Mouse (Mus musculus) ovary, postnatal 36 days (tissue): ENCODE measurements at regions not wholly inside any gene's neighbourhood (a gene's known extent, or its start where the extent isn't known, plus 50 kb on each side); places are given as distances from the start of the nearest gene placed in this dataset.

ENCODE experiments used
- DNase-seq: peaks from one replicate; pipeline ENCODE4 v3.0.0; 2022; ENCODE audit warnings: low spot score, mixed read lengths

DNA sequence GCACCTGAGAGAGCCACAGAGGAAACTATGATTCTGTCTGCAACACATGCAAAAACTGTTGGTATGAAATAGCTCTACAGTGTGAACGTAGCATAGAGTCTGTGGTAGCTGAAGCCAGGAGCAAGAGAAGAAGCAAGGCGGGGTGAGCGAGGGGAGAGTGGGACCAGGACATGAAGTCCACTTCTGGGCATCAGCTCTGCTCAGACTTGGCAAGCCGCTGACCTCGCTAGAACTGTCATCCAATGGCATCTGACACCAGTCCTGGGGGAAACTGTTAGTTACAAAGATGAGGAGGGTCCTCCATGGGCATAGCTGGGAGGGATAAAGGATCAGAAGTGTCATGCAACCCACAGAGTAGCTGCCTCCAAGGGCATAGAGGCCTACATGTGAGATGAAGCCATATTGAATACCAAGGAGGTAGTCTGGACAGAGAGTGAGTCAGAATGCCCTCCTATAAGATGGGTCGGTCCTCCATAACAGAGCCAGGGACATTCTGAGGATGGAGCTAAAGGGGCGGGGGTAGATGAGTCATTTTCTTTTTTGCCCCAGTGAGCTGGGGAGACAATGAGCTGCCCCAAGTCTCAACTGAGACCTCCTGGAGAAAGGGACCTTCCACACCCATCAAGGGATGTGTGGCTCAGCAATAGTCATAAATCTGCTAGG, 102.0 kb downstream of the 1810010D01Rik start:
- no peak for DNase-seq

GRCm38 (mm10) chr7:145102692-145103091, 105.2 kb downstream of the 1810010D01Rik start:
- DNase-seq = no peak

GRCm38 (mm10) chr7:145102216-145102615, 105.7 kb downstream of the 1810010D01Rik start:
- no peak for DNase-seq

GRCm38 (mm10) chr7:145098335-145098734, 109.6 kb downstream of the 1810010D01Rik start:
- no peak for DNase-seq

DNA sequence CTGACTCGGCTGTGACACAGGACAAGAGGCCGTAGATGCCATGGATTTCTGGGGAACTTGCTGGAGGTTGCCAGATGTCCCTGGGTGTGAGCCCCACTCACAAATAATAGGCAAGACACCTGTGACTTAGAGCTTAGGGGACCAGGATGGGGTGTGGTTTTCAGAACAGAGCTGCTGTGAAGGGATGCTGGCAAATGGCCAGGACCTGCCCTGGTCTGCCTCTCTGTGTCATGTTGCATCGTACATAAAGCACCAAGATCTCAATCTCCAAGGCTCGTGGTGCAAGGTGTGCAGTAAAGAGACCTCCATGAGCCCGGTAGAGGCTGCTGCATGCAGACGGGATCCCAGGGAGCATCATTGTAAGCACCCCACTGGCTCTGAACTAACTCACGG, 113.8 kb downstream of the 1810010D01Rik start:
- no peak for DNase-seq

GRCm38 (mm10) chr7:145093417-145094133, 114.3 kb downstream of the 1810010D01Rik start:
- DNase-seq = no peak

GRCm38 (mm10) chr7:145092392-145093176, 115.3 kb downstream of the 1810010D01Rik start:
- no peak for DNase-seq

DNA sequence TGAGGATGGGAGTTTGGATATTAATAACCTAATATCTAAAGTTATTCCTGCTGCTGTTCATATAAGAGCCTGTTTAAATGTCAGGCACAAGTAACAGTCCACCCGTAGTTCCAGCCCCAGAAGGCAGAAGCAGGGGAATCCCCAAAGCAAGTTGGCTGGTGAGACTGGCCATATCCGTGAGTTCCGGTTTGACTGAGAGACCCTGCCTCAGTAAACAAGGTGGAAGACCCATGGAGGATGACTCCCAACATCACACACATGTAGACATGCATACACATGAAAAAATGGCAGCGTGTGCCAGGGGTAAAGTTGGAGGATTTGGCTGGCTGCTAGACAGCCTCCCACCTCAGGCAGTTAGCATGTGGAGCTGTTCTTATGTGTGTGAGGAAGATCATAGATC, 117.1 kb downstream of the 1810010D01Rik start:
- no peak for DNase-seq

GRCm38 (mm10) chr7:145089315-145089721, 118.6 kb downstream of the 1810010D01Rik start:
- no peak for DNase-seq

GRCm38 (mm10) chr7:145088655-145089054, 119.3 kb downstream of the 1810010D01Rik start:
- DNase-seq = no peak

DNA sequence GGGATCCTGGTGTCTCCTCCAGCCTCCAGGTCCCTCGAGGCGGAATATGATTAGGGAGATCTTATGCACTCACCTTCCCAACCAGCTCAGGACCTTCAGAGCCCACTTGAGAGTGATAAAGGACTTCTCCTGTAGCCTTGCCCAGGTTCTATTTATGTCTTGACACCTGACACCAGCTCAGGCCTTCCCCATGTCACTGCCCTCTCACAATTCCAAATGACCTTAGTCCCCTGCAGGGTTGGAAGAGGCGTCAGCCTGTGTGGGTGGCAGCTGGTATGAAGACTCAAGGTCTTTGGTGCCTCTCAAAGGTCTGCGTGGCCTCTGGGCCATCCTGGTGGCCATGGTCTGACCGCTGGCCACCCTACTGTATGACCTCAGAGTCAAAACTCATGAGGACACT, 120.1 kb downstream of the 1810010D01Rik start:
- no peak for DNase-seq

DNA sequence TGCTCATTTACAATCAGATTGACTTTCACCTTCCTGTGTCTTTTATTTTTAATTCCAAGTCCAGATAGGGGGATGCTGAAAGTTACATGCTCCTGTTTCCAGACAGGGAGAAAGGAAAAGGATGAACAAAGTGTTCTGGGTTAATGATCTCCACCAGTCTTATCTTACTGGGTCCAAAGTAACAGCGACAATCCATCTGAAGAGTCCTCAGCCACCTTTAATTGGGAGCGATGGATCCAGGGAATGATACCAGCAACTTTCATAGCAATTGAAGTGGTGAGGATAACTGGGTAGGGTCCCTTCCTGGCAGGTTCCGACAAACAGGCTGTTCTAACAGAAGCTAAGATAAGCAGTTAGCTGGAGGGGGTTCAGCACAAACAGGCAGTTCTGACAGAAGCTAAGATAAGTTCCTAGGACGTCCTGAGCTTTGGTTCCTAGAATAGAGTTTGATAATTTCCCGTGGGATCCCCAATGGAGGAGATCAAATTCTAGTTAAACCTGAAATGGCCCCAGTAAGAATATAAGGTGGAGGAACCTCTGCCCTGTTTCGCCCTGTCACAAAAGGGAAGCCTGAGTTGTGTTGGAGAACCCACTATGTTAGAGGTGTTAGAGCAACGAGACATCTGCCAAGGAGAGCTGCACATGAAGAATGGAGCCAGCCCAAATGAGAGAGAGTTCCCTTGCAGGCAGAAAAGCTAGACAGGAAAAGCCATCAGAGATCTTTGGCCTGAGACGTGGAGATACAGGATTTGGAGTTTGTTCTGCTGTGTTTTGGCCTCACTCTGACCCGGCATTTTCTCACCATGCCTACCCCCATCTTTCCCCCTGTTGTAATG, 124.8 kb downstream of the 1810010D01Rik start:
- no peak for DNase-seq

DNA sequence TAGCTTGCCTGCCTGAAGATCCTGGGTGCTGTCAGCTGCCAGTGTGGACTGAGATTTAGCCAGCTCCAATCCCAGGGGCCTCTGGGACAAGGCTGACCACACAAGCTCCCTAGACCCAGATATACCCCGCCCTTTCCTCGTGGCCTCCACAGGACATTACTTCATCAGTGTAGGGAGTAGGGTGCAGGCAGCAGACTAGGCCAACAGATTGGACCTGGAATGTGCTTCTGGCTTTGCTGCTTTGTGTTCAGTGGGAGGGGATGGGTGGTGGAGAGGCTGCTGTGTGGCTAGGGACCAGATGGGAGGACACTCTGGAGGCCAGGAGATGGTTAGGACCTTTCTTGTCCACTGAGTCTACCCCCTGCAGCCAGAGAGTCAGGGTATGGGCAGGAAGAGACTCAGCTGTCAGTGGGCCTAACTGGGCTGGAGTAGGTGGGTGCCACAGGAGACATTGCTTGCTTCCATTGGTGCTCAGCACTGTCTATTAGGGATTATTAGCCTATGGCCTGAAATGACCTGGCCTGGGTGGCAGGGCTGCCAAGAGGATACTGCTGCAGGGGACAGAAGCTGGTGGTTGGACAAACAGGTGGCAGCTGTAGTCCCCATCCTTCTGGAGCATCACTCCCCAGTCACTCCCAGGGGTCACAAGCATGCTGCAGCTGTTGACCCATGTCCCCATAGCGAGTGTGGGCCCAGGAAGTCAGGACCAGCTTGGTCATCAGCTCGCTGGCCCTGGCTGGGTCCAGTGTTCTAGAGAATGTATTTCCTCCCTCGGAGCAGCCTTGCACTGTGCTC, 132.5 kb upstream of the Ccnd1 start:
- DNase-seq = no peak

DNA sequence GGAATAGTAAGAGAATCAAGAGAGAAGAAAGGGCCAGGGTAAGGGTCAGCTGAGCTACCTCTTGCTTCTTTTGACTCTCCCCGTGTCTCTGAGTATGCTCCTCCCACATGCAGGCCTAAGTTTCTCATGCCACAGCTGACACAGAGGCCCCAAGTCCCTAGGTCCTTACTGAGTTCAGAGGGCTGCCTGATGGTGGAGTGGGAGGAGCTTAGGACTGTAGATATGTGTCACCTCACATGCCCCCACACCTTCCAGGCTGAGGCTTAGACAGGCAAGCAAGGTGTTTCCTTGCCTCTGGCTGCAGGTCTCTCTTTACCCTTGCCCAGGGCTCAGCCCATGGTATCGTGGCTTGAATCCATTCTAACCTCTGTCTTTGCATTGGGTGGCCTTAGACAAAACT, 131.8 kb upstream of the Ccnd1 start:
- DNase-seq = no peak

- DNase-seq = no peak
Observed at GRCm38 (mm10) chr7:145067366-145067765, 127.6 kb upstream of the Ccnd1 start.

DNA sequence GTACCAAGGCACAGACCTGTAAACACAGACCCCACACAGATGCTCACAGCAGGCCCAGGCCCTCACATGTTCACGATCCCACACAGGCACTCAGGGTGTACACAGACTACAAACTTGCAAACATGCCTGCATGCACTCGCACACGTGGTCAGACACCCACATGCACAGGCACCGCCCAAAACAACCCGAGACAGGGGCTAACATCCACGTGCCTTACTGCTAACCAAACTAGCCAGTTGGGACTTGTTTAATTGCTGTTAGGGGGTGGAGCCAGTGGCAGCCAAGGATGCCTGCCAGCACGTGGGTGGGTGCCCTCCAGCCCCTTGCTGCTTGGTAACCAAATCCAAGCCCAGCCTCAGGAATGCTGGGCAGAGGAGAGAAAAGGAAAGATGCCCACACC, 116.6 kb upstream of the Ccnd1 start:
- DNase-seq = no peak

DNA sequence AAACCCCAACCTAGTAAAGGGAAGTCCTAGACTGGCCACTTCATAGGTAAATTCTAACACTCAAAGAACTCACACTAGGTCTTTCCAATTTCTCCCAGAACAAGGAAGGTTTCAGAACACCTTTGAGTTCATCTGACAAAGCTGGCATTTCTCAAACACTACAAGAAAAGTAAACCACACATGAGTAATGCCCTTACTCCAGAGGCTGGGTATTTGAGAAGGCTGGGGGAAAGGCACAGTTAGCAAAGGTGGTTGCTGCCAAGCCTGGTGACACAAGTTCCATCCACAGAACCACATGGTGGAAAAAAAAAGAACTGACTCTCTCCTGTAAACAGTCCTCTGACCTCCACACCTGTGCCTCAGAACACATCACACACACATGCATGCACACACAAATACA, 111.9 kb upstream of the Ccnd1 start:
- DNase-seq = no peak

DNA sequence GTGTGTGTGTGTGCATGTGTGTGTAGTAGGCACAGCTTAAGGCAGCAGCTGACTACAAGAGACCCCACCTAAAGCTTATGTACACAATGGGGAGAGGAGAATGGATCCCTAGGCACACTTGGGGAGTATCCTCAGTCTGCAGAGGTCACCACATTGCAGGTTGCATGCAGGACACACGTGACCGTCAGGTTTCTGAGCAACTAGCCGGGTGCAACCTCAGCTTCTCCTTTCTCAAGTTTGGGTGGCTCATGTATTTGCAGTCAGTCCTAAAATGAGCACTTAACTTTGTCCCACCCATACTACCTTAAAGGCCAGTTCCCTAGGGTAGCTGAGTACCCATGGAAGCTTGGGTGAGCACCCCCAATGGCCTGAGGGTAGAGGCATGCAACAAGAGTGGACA, 111.0 kb upstream of the Ccnd1 start:
- DNase-seq = no peak

GRCm38 (mm10) chr7:145048481-145048877, 108.8 kb upstream of the Ccnd1 start:
- no peak for DNase-seq

- no peak for DNase-seq
Observed at GRCm38 (mm10) chr7:145047771-145048480, 108.2 kb upstream of the Ccnd1 start.

DNA sequence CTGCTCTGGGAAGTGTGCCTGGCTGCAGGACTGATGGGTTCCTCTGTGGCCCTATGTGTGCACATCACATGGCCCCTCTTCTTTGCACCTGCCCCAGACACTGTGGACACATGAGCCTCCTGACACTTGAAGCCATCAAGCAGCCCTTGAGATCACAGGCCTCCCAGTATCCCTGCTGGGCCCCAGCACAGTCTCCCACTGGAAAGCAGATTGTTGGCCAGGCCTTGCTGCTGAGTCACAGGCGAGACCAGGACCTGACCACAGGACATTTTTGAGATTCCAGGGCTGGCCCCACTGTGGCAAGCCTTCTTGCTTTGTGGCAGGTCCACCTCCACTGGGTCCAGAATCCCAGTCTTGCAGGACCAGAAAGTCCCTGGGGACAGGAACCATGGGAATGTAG, 105.5 kb upstream of the Ccnd1 start:
- DNase-seq = no peak
